Mouse (Mus musculus): ENCODE results near the gene Tes.

The Tes gene

GRCm38 (mm10) chr6:17115046-17115790, 50.3 kb downstream of the Tes start:
- POLR2A ChIA-PET: no interaction called here
- CTCF ChIA-PET: interaction anchor here in 1 of 4 experiments (1.1 kb wide), 1 partner anchor 28 kb away, joined by 3 read pairs; no protein-coding TSS in a partner anchor

- ChIA-PET CTCF (interaction anchor here in 1 of 4 experiments (0.6 kb wide), 1 partner anchor 231 kb away, joined by 9 read pairs; no protein-coding TSS in a partner anchor), POLR2A (no interaction called here)
Measured at GRCm38 (mm10) chr6:17119521-17120232, 54.7 kb downstream of the Tes start.

- POLR2A ChIA-PET: no interaction called here
- CTCF ChIA-PET: no interaction called here
Measured at GRCm38 (mm10) chr6:17140021-17140420, 75.1 kb downstream of the Tes start.

- CTCF ChIA-PET: no interaction called here
- POLR2A ChIA-PET: no interaction called here
Measured at GRCm38 (mm10) chr6:17142577-17143359, 77.8 kb downstream of the Tes start.

GRCm38 (mm10) chr6:17151071-17151715, 86.2 kb downstream of the Tes start:
- ChIA-PET CTCF (no interaction called here), POLR2A (no interaction called here)

- POLR2A ChIA-PET: no interaction called here
- CTCF ChIA-PET: no interaction called here
Measured at GRCm38 (mm10) chr6:17152551-17152950, 87.6 kb downstream of the Tes start.

Measured in embryonic stem cell, embryonic (primary cell).